Mouse (Mus musculus) left cerebral cortex, adult 2 months (tissue): ENCODE data around the gene Col4a1. TPM values are rescaled to one million over a fixed set of nuclear protein-coding genes. Genes with fewer than 3 reads are reported as not detected.
A peak's percentile ranks its signal among the peaks of the same experiment; 100 is the strongest.

Experiments
- DNase-seq, 2 experiments: peaks; one replicate each; pipeline ENCODE4 v3.0.0; 2021 to 2022; ENCODE audit warnings: low spot score in 2 of 2, mixed read lengths in 1 of 2; ENCODE audit errors: extremely low spot score in 1 of 2
- H3K27ac ChIP-seq: fragments of 200-600 bp; 2 replicates; pipeline ENCODE4 v1.8.1; 2022
- H3K4me3 ChIP-seq: fragments of 200-600 bp; 2 replicates; pipeline ENCODE4 v1.8.1; 2022
- CTCF ChIP-seq: fragments of 200-600 bp; IDR thresholded peaks from 2 replicates; pipeline ENCODE4 v1.8.1; 2022; ENCODE audit warnings: antibody characterized with exemption, mild to moderate bottlenecking, moderate library complexity
- intact Hi-C: fragments of 180-260 bp; cut with DNase I; formaldehyde crosslinking; loops from one replicate; pipeline ENCODE4 v1.15.1; 2025
- total RNA-seq, 2 experiments: library from RNA; stranded (reverse); gene quantifications; 2 replicates each; pipeline ENCODE4 v1.2.3; 2021

The Col4a1 gene
- total RNA-seq, 2 experiments from 2014 or later: 55.4 to 66.2 TPM

GRCm38 (mm10) chr8:11273506-11274158 lies 39.0 kb downstream of the Col4a1 start:
- Histone ChIP-seq H3K4me3 (no peak overlapping the region), H3K27ac (peak overlapping the region; percentile 80)
- no peak for TF ChIP-seq CTCF
- DNase-seq: peak; percentile 77 to 83
- intact Hi-C loops: loop anchor here (1.0 to 2.0 kb wide), 5 partner anchors 27 to 141 kb away; partner anchors contain the start of genes Col4a1 and Col4a2

GRCm38 (mm10) chr8:11272205-11272604 lies 40.4 kb downstream of the Col4a1 start:
- no peak for DNase-seq
- intact Hi-C loops: loop anchor here (2.0 kb wide), 1 partner anchor 101 kb away; no protein-coding TSS in a partner anchor
- Histone ChIP-seq H3K27ac (no peak overlapping the region), H3K4me3 (no peak overlapping the region)
- no peak for TF ChIP-seq CTCF

GRCm38 (mm10) chr8:11270826-11271225 lies 41.8 kb downstream of the Col4a1 start:
- no peak overlapping the region for H3K27ac ChIP-seq
- no peak overlapping the region for H3K4me3 ChIP-seq
- DNase-seq: no peak
- no peak for TF ChIP-seq CTCF
- intact Hi-C loops: no loop called here

GRCm38 (mm10) chr8:11268753-11269152 lies 43.9 kb downstream of the Col4a1 start:
- no peak for TF ChIP-seq CTCF
- no peak for DNase-seq
- no peak overlapping the region; the same call in none of the 2 replicates for H3K27ac ChIP-seq

GRCm38 (mm10) chr8:11266471-11266870 lies 46.2 kb downstream of the Col4a1 start:
- no peak overlapping the region for H3K4me3 ChIP-seq
- no peak overlapping the region for H3K27ac ChIP-seq
- intact Hi-C loops: no loop called here
- no peak for TF ChIP-seq CTCF
- no peak for DNase-seq

More at GRCm38 (mm10) chr8:11268753-11269152, 43.9 kb downstream of the Col4a1 start:
- H3K4me3 ChIP-seq: no peak overlapping the region
- intact Hi-C loops: no loop called here

GRCm38 (mm10) chr8:11265971-11266370 lies 46.7 kb downstream of the Col4a1 start:
- Histone ChIP-seq H3K4me3 (no peak overlapping the region), H3K27ac (no peak overlapping the region)
- TF ChIP-seq CTCF: no peak
- intact Hi-C loops: no loop called here
- DNase-seq: no peak

- Histone ChIP-seq H3K4me3 (no peak overlapping the region), H3K27ac (no peak overlapping the region)
- no peak for DNase-seq
- TF ChIP-seq CTCF: no peak
- intact Hi-C loops: no loop called here
These were observed 48.8 kb downstream of the Col4a1 start for GRCm38 (mm10) chr8:11263848-11264247.

- DNase-seq: no peak
These were observed 50.4 kb downstream of the Col4a1 start for GRCm38 (mm10) chr8:11262031-11262735.

GRCm38 (mm10) chr8:11259832-11260615 lies 52.6 kb downstream of the Col4a1 start:
- Histone ChIP-seq H3K27ac (no peak overlapping the region), H3K4me3 (no peak overlapping the region)
- no peak for TF ChIP-seq CTCF
- intact Hi-C loops: no loop called here
- DNase-seq: no peak

More at GRCm38 (mm10) chr8:11262031-11262735, 50.4 kb downstream of the Col4a1 start:
- Histone ChIP-seq H3K27ac (no peak overlapping the region), H3K4me3 (no peak overlapping the region)
- TF ChIP-seq CTCF: no peak
- intact Hi-C loops: no loop called here

GRCm38 (mm10) chr8:11258517-11259136 lies 54.0 kb downstream of the Col4a1 start:
- TF ChIP-seq CTCF: no peak
- no peak overlapping the region for H3K27ac ChIP-seq
- intact Hi-C loops: no loop called here

More at GRCm38 (mm10) chr8:11258517-11259136, 54.0 kb downstream of the Col4a1 start:
- no peak for DNase-seq
- no peak overlapping the region for H3K4me3 ChIP-seq
